Mouse (Mus musculus) gastrocnemius, postnatal 36 days (tissue): ENCODE data around the gene Crb1. TPM values are rescaled to one million over a fixed set of nuclear protein-coding genes. Genes with fewer than 3 reads are reported as not detected.
"Not testable (repeated sequence)": the region's sequence is repeated elsewhere in the genome, so short reads cannot be mapped to it uniquely, and the experiment has no call there.

ENCODE experiments used
- DNase-seq, 2 experiments: peaks; one replicate each; pipeline ENCODE4 v3.0.0; 2022
- intact Hi-C: fragments of 180-260 bp; cut with DNase I; formaldehyde crosslinking; loops from one replicate; pipeline ENCODE4 v1.15.1; 2025
- total RNA-seq, 2 experiments: library from RNA; stranded (reverse); gene quantifications; 2 replicates each; pipeline ENCODE4 v1.2.3; 2021

Crb1 gene
- total RNA-seq, 2 experiments from 2014 or later = not detected

DNA sequence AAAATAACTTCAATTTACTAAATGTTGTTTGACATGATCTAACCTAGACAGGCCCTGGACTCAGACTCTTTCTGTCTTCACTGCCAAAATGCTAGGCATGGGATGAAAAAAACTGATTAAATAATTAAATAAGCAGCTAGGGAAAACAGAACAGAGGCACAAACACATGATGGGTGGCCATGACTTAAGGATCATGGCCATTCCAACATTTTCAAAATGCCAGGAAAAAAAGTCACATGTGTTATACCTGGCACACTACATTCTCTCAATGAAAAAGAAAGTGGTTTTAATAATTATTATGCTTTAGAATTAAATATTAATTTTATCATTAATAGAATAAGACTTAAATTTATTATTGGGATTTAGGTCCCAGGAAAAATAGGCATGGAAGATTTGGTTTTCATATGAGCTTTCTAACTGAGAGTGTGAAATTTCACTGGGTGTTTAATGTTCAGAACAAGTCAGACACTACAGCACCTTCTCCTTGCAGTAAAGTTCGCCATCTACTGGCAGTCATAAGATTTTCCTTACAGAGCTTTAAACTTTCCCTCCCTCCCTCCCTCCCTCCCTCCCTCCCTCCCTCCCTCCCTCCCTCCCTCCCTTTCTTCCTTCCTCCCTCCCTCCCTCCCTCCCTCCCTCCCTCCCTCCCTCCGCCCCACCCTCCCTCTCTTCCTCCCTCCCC, 36.6 kb downstream of the Crb1 start:
- no peak for DNase-seq
- intact Hi-C loops = no loop called here

GRCm38 (mm10) chr1:139336997-139337396, 39.9 kb downstream of the Crb1 start:
- intact Hi-C loops = no loop called here

GRCm38 (mm10) chr1:139328811-139329210, 48.1 kb downstream of the Crb1 start:
- intact Hi-C loops = no loop called here
- no peak for DNase-seq

More at GRCm38 (mm10) chr1:139336997-139337396, 39.9 kb downstream of the Crb1 start:
- DNase-seq = no peak

GRCm38 (mm10) chr1:139328286-139328685, 48.6 kb downstream of the Crb1 start:
- intact Hi-C loops = no loop called here
- no peak for DNase-seq

DNA sequence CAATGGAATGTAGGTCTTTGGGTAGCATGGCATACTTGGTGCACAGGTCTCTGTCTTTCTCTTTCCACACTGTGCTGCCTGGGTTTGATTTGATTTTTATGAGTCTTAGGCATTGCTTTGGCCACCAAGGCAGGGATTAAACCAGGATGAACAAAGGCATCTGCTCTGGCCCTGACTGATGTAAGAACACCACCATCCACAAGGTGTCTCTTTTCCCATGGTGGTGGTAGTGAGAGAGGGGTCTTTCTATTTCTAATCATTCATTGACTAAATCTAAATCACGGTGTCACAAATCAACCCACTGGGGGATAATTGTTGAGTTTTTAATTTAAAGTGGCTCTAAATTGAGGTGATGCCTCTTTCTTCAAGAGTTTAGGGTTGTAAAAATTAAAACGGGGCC, 51.5 kb downstream of the Crb1 start:
- no peak for DNase-seq
- intact Hi-C loops = no loop called here

GRCm38 (mm10) chr1:139319798-139320197, 57.1 kb downstream of the Crb1 start:
- intact Hi-C loops = no loop called here
- DNase-seq = no peak

- intact Hi-C loops = no loop called here
- no peak for DNase-seq
Observed at GRCm38 (mm10) chr1:139314297-139314874, 62.5 kb downstream of the Crb1 start.

GRCm38 (mm10) chr1:139308915-139309314, 68.0 kb downstream of the Crb1 start:
- intact Hi-C loops = no loop called here

DNA sequence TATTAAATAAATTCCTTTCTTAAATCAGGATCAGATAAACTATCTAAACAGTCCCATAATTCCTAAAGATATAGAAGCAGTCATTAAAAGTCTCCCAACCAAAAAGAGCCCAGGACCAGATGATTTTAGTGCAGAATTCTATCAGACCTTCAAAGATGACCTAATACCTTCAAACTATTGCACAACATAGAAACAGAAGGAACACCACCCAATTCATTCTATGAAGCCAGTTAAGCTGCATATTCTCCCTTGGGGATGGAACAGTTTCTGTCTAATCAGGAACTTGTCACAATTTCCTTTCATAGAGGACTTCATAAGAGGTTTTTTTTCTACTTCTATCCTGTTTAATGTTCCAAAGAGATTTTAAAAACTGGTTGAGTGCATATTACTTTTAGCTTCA, 74.4 kb downstream of the Crb1 start:
- intact Hi-C loops, DNase-seq: not testable (repeated sequence)

More at GRCm38 (mm10) chr1:139308915-139309314, 68.0 kb downstream of the Crb1 start:
- no peak for DNase-seq

DNA sequence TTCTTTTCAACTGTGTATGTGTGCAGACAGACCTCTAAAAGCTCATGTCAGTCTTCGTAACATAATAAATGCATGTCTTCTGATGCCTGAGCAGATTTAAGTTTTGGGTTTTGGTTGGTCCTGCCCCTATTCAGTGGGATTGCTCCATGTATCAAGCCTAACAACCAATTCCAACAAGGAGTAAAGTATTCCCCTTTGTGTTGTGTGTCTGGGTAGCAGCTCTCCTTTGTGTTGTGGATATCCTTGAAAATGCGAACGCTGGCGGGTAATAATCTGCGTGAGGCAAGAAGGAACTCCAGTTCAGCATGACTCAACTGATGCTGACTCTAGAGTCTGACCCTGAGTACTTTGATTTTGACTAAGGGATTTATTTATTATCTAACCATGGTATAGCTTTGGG, 75.1 kb downstream of the Crb1 start:
- DNase-seq = no peak
- intact Hi-C loops = no loop called here

DNA sequence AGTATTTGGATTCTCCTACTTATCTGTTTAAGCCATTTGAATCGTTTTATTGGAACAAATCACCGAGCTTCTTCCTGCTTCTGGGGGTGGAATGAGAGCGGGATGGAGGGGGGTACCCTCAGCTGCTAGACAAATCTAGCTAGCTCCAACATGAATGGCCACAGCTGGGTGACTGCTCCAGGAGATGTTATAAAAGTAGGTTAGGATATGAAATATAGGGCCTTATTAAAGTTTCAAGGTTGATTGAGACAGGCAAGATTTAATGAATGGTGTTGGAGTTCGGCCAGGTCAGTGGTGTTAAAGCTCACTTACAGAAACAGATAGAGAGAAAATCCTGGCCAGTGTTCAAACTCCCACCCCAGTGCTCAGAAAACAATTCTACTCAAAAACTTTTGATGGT, 84.9 kb downstream of the Crb1 start:
- DNase-seq = no peak
- intact Hi-C loops = no loop called here

DNA sequence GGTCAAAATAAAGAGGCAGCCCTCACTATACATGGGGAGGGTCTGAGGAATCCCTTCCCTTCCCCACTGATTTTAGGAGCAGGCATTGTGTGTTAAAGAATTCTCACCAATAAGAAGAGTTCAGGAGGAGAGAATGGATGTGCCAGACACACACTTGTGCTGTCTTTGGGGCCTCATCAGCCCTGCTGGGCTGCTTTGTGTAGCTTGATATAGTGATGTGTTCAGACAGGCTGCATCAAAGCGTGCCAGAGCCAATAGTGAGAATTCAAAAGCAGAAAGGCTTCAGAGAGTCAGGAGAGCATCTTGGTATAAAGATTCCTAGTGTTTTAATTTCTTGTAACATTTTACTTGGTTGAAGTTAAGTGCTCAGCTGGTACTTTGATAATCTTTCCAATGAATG, 85.3 kb downstream of the Crb1 start:
- intact Hi-C loops = no loop called here
- DNase-seq = no peak

GRCm38 (mm10) chr1:139276619-139277320, 100.1 kb downstream of the Crb1 start:
- DNase-seq = no peak
- intact Hi-C loops = no loop called here

DNA sequence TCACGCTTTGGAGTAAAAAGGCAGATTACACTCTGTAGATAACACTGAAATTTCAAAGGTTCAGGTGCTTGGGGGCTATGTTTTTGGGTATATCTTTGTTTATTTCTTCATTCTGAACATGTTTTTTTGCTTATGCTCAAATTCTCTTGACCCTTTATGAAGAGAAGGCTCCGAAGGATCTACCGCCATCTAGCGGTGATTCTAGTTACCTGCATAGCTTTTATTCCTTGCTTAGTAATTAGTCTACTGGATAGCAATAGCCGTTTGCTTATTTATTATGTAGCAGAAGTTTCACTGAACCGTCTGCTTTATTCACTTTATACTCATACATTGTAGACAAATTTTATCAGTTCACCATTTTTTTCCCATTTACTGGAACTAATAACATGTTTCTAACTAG, 109.1 kb downstream of the Crb1 start:
- intact Hi-C loops = loop anchor here (5.0 kb wide), 1 partner anchor 431 kb away; no protein-coding TSS in a partner anchor
- no peak for DNase-seq

DNA sequence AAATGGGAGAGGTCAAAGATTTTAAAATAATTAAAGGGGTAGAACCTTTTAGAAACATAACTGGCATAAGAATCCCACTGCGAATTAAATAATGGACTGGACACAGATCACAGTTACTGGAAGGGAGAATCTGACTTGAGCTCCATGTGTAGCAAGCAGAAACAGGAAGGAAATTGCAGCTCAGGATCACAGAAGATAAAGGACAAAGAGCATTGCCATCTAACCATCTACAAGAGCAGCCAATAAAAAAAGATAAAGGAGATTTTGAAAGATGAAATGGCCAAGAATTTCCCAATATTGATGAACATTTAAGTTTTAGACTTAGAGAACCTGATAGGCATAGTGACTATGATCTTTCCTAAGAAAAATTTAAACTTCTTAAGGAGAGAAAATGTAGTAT, 112.7 kb downstream of the Crb1 start:
- intact Hi-C loops = no loop called here
- no peak for DNase-seq

- no peak for DNase-seq
- intact Hi-C loops = no loop called here
Observed at GRCm38 (mm10) chr1:139263158-139263557, 113.7 kb downstream of the Crb1 start.

DNA sequence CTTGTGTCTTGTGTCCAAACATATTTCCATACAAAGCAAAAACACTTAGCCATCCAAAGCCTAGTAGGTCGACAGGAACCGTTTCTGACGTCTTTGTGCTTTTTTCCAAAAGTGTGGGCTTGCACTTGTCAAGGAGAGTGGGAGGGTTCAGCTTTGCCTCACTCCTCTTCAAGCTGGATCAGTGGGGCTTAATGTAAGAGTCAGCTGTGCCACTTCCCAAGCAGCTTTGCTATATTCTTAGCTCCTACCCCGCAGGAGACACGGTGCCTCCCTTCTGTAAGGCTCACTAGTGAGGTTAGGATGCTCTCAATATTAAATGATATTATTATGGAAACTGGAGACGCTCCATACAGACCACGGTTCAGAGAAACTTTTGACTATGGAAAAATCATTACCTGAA, 121.3 kb downstream of the Crb1 start:
- DNase-seq = no peak
- intact Hi-C loops = no loop called here

- DNase-seq = no peak
- intact Hi-C loops = no loop called here
Observed at GRCm38 (mm10) chr1:139252041-139252440, 124.9 kb downstream of the Crb1 start.

DNA sequence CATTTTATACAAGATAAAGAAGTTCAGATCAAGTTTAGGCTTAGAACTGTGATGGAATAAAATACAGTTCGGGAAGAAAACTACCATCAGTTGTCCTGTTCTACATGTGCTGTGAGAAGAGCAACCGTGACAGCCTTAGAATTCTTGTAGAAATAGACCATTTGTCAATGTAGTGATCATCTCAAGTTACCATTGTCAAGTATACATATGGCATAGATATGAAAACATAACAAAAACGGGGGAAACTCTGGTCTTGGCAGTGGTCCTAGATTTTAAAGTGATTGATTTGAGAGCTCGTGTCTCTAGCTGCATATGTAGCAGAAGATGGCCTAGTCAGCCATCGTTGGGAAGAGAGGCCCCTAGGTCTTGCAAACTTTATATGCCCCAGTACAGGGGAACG, 127.7 kb downstream of the Crb1 start:
- intact Hi-C loops = no loop called here
- DNase-seq = no peak

- no peak for DNase-seq
- intact Hi-C loops = no loop called here
Observed at GRCm38 (mm10) chr1:139246723-139247380, 130.0 kb downstream of the Crb1 start.

DNA sequence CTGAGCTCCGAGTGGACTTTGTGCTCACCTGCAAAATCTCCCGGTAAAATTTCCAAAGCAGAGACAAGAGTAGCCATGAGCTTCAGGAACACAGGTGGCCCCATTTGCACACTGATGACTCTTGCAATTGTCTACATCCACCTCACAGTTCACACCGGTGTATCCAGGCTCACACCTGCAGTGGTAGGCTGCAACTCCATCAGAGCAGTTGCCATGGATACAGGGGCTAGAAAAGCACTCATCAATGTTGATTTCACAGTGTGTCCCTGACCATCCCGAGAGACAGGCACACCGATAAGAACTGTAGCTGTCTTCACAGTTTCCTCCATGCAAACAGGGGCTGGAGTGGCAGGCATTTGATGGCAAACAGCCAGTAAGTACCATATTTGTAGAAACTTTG, 140.1 kb downstream of the Crb1 start:
- intact Hi-C loops = no loop called here
- DNase-seq = no peak
